15 mouse cellular contexts compared by ENCODE assay signal in the genomic region with DNA sequence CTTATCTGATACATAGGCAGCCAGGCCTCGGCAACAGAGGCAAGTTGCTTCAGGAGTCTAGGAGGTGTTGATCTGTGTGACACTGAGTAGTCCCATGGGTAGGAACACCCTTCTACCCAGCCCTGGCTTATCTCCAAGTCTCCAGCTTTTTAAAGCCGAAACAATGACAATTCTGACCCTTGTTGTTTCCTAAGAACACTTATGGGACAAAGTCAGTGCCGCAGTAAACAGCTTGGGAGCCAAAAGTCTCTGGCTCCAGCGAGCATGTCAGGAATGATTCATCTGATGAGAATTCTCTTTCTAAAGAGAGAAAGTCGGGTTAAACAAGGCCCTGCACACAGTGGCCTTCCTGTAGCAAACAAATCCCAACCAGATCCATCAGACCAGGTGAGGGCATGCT.
DNase-seq lines count a peak whose midpoint lies in the region; ATAC-seq and TF ChIP-seq lines count a peak whose summit lies in the region.
"Had no signal": no experiment of that assay in that cellular context is flagged by ENCODE, and none has a peak within 500 bp of the region (broad histone marks: within the 10 kb centered on the region; RNA-seq: fewer than 3 reads in every experiment).

No protein-coding gene starts in this region.

- intact Hi-C loops in heart, adult 2 months (cut with DNase I), result loop anchor here (2.0 to 5.0 kb wide), 4 partner anchors 35 to 255 kb away; no protein-coding TSS in a partner anchor

- 0 out of 2 replicates have a peak, but pooled peaks have one; percentile 72 for TF ChIP-seq EP300 in heart, adult 2 months (IDR thresholded peaks at IDR 0.05; ENCODE audit: insufficient read depth, low read depth, low read length)

- H3K9ac ChIP-seq in heart, embryonic 12.5 days, result no peak overlapping the region
- no peak overlapping the region for H3K9ac ChIP-seq in heart, adult 2 months (ENCODE audit: low read depth, low read length)
- H3K9ac ChIP-seq in forebrain, embryonic 15.5 days (replicated peaks), result no peak overlapping the region
- H3K9ac ChIP-seq: heart, embryonic 15.5 days; liver, embryonic 12.5 days had no signal

- H3K79me2 ChIP-seq in heart, adult 2 months (replicated peaks; ENCODE audit: control insufficient read depth, insufficient read depth, low read length), result no peaks in the 10 kb centered on the region

- no peak; the same call in 1 of the 2 replicates for TF ChIP-seq POLR2A in heart, adult 2 months (IDR thresholded peaks at IDR 0.05; ENCODE audit: insufficient read depth, low read depth, low read length)
- TF ChIP-seq POLR2A in small intestine, adult 2 months (IDR thresholded peaks at IDR 0.05; ENCODE audit: low read depth, low read length), result no peak

- H3K36me3 ChIP-seq in heart, embryonic 12.5 days, result no peaks in the 10 kb centered on the region
- peaks cover 4% of the 10 kb centered on the region; the same call in 1 of the 2 replicates for H3K36me3 ChIP-seq in heart, adult 2 months (ENCODE audit: control insufficient read depth, insufficient read depth, low read length)
- H3K36me3 ChIP-seq in small intestine, adult 2 months (ENCODE audit: control insufficient read depth, insufficient read depth, low read length), result no peaks in the 10 kb centered on the region
- H3K36me3 ChIP-seq in forebrain, embryonic 15.5 days, result no peaks in the 10 kb centered on the region
- H3K36me3 ChIP-seq: heart, embryonic 15.5 days; liver, embryonic 12.5 days had no signal

- peaks cover 8% of the 10 kb centered on the region for H3K9me3 ChIP-seq in heart, embryonic 12.5 days (replicated peaks)
- H3K9me3 ChIP-seq in forebrain, embryonic 15.5 days, result no peaks in the 10 kb centered on the region
- H3K9me3 ChIP-seq: heart, embryonic 15.5 days had no signal

- no peak overlapping the region for H3K4me3 ChIP-seq in heart, embryonic 12.5 days
- H3K4me3 ChIP-seq in heart, adult 2 months, result no peak overlapping the region
- no peak overlapping the region for H3K4me3 ChIP-seq in small intestine, adult 2 months (ENCODE audit: low read depth, low read length)
- no peak overlapping the region for H3K4me3 ChIP-seq in forebrain, embryonic 15.5 days
- H3K4me3 ChIP-seq: heart, embryonic 15.5 days; left cerebral cortex, adult 2 months; liver, embryonic 12.5 days had no signal

- H3K4me1 ChIP-seq in heart, embryonic 12.5 days (replicated peaks), result peaks cover 46% of the 10 kb centered on the region
- H3K4me1 ChIP-seq in heart, adult 2 months (ENCODE audit: control insufficient read depth, insufficient read depth, low read length), result peaks cover 23% of the 10 kb centered on the region
- no peaks in the 10 kb centered on the region for H3K4me1 ChIP-seq in small intestine, adult 2 months (ENCODE audit: control insufficient read depth, insufficient read depth, insufficient read length, low read length)
- H3K4me1 ChIP-seq in forebrain, embryonic 15.5 days, result no peaks in the 10 kb centered on the region
- H3K4me1 ChIP-seq: liver, embryonic 12.5 days had no signal

- peak; percentile 72 to 87 for DNase-seq in heart, adult 18-20 months
- peak; percentile 17 for DNase-seq in urinary bladder, adult 2 months (ENCODE audit: low spot score)
- DNase-seq in urinary bladder, postnatal 10 days (ENCODE audit: low spot score), result no peak
- DNase-seq in heart, adult 2 months, result peak; percentile 64 to 72
- no peak for DNase-seq in layer of hippocampus, adult 9-10 months (ENCODE audit: low spot score)
- DNase-seq: embryo, embryonic 11 days; thymus, adult 18-20 months had no signal

- no peak overlapping the region for H3K4me2 ChIP-seq in heart, embryonic 12.5 days
- no peak overlapping the region for H3K4me2 ChIP-seq in forebrain, embryonic 15.5 days (replicated peaks)
- H3K4me2 ChIP-seq: heart, embryonic 15.5 days; liver, embryonic 12.5 days had no signal

- WGBS in heart, embryonic 12.5 days, result 29% methylated on average over 5 of the region's 5 CpGs
- 19% methylated on average over 5 of the region's 5 CpGs for WGBS in heart, adult 2 months
- WGBS in small intestine, adult 2 months, result 55% methylated on average over 5 of the region's 5 CpGs
- WGBS in forebrain, embryonic 15.5 days, result 72% methylated on average over 5 of the region's 5 CpGs

- H3K27ac ChIP-seq in heart, embryonic 12.5 days (ENCODE audit: poor library complexity, severe bottlenecking), result no peak overlapping the region
- peak overlapping the region; percentile 61 for H3K27ac ChIP-seq in heart, adult 2 months
- peak overlapping the region; percentile 16; the same call in 1 of the 2 replicates for H3K27ac ChIP-seq in small intestine, adult 2 months (ENCODE audit: insufficient read depth, low read depth, low read length)
- no peak overlapping the region for H3K27ac ChIP-seq in forebrain, embryonic 15.5 days (replicated peaks)
- H3K27ac ChIP-seq: left cerebral cortex, adult 2 months; liver, embryonic 12.5 days; macrophage had no signal

- ATAC-seq in heart, embryonic 12.5 days (ENCODE audit: insufficient number of reproducible peaks, low FRiP score), result no peak
- no peak for ATAC-seq in forebrain, embryonic 15.5 days (replicated peaks)
- ATAC-seq: intestine, embryonic 16.5 days; liver, embryonic 12.5 days had no signal

- TF ChIP-seq CTCF in heart, adult 2 months (IDR thresholded peaks at IDR 0.05), result no peak
- TF ChIP-seq CTCF in small intestine, adult 2 months (IDR thresholded peaks at IDR 0.05; ENCODE audit: extremely low read depth, insufficient read length, insufficient replicate concordance, low read depth, low read length), result no peak

- H3K27me3 ChIP-seq in heart, embryonic 12.5 days (replicated peaks), result peaks cover 41% of the 10 kb centered on the region
- no peaks in the 10 kb centered on the region for H3K27me3 ChIP-seq in heart, adult 2 months (ENCODE audit: control insufficient read depth, insufficient read depth, low read length)
- no peaks in the 10 kb centered on the region for H3K27me3 ChIP-seq in small intestine, adult 2 months (ENCODE audit: control insufficient read depth, insufficient read depth, low read length)
- no peaks in the 10 kb centered on the region for H3K27me3 ChIP-seq in forebrain, embryonic 15.5 days
- H3K27me3 ChIP-seq: liver, embryonic 12.5 days had no signal

Comparison
In these comparisons a context has a peak if more than half of its experiments do, and no peak if none do; other contexts are left out.
1. DNase-seq: peak in heart, adult 18-20 months (2 of 2), urinary bladder, adult 2 months (single experiment) and heart, adult 2 months (2 of 2); none in urinary bladder, postnatal 10 days (single experiment) and layer of hippocampus, adult 9-10 months (single experiment).
2. H3K27ac ChIP-seq: peak in heart, adult 2 months (single experiment) and small intestine, adult 2 months (single experiment); none in heart, embryonic 12.5 days (single experiment) and forebrain, embryonic 15.5 days (single experiment).